Mouse (Mus musculus) olfactory bulb, adult 2 months (tissue): Measurements from ENCODE around the gene Lrmda.

Source experiments
- CTCF ChIP-seq: fragments of 200-500 bp; IDR thresholded peaks from 2 replicates; pipeline ENCODE4 v1.5.1; 2012; ENCODE audit warnings: low read depth, mild to moderate bottlenecking, low read length, moderate library complexity; ENCODE audit not compliant: insufficient read depth
- POLR2A ChIP-seq: fragments of 200-500 bp; IDR thresholded peaks from 2 replicates; pipeline ENCODE4 v1.6.1; 2012; ENCODE audit warnings: mild to moderate bottlenecking, low read depth, low read length, moderate library complexity; ENCODE audit not compliant: insufficient read depth

GRCm38 (mm10) chr14:23078719-23079118, 1059.2 kb downstream of the Lrmda start:
- TF ChIP-seq POLR2A (no peak), CTCF (no peak)
